Mouse (Mus musculus) bone marrow macrophage, adult 2 months (primary cell): ENCODE data around the gene Coro2a.

Experiments used
- CTCF ChIP-seq: IDR thresholded peaks from 2 replicates; pipeline ENCODE4 v1.5.1; 2012; ENCODE audit warnings: low read depth, mild to moderate bottlenecking, low read length, moderate library complexity
- POLR2A ChIP-seq: IDR thresholded peaks from 2 replicates; pipeline ENCODE4 v1.6.1; 2012; ENCODE audit warnings: mild to moderate bottlenecking, low read depth, low read length, borderline replicate concordance

DNA sequence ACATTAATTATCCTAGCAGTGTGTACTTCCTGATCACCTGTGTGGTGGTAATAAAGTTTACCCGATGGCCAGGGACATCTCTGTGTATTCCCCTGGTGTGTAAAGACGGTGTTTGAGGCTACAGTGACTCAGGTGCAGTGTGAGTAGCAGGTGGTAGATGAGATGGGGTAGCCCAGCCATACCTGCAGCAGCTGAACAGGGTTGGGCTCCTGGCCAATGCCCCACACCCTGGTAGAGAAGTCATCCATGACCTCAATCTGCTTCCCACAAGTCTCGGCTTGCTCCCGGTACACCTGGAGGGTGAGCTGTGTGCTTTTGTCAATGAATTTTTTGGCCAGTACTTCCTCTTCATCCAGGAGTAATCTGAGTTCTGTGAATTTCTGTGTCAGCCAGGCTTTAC lies 78.7 kb downstream of the Coro2a start:
- TF ChIP-seq CTCF = no peak
- no peak for TF ChIP-seq POLR2A
